Mouse (Mus musculus): ENCODE results near the gene Cdca4. TPM values are rescaled to one million over a fixed set of nuclear protein-coding genes. Genes with fewer than 3 reads are reported as not detected.

Gene Cdca4
- total RNA-seq, 2 experiments from 2014 or later, result 22.1 to 35.5 TPM

DNA sequence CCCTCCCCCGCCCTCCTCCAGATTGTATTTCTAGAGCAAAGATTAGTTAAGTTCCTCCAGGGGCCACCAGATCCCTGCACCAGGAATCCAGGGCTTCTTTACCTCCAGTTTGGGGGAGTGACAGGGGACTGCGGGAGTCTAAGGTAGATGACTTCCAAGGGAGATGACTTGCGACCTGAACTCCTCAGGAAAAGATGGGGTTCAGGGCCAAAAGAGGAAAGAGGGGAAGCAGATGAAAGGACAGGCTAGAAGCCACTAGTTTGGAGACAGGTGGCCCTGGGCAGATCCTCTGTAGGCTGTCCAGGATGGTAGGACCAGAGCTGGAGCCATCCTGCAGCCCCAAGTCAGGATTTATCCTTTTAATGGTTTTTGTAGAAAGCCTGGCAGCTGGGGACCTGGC, 26.3 kb downstream of the Cdca4 start:
- ATAC-seq (replicated peaks; ENCODE audit: low FRiP score, poor library complexity, severe bottlenecking), result no peak

DNA sequence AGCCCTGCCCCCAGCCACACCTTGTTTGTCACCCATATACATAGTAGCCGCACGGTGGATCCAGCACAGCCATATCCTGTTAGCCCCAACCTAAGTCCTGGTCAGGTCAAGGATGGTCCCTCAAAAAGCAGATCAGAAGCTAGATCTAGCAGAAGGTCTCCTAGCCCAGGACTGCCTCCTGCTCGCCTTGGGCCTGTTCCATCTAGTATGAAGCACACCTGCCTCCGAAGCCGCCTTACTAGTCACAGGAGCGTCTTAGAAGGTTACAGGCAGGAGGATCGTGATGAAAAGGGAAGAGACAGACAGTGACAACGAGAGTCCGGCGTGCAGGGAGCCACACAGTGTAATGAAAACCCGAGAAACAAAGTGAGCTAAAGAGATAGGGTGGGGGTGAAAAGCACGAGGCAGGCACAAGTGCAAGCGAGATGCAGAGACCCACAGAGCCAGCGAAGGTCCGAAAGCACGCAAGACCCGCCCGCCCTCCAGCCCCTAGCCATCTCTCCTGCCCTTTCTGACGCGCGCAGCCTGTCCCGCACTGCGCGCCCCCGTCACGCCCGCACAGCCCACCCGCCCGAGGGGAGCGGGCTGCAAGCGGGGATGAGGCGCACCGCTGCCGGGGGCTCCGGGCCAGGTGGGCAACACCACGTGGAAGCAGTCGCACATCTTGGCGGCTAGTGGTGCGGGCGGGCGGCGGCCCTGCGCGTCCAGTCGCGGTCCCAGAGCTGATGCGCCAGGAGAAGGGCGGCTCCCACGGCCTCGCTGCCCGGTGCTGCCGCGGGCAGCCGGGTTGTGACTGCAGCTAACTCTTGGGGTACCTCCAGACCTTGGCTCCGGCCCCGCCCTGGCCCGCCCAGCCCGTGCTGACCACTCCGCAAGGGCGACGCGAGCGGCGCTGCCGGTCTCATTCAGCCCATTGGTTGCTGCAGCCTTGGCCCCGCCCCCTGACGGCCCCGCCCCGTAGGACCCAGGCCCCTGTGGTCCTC, 27.1 kb downstream of the Cdca4 start, which contains the start of gene Ahnak2:
Ahnak2 (minus strand) TSS at position 794 of the 983 bp plus-strand sequence.
- no peak for ATAC-seq (replicated peaks; ENCODE audit: low FRiP score, poor library complexity, severe bottlenecking)

- peak; percentile 69 for ATAC-seq (replicated peaks; ENCODE audit: low FRiP score, poor library complexity, severe bottlenecking)
Observed at GRCm38 (mm10) chr12:112800476-112800875, 28.7 kb downstream of the Cdca4 start.

DNA sequence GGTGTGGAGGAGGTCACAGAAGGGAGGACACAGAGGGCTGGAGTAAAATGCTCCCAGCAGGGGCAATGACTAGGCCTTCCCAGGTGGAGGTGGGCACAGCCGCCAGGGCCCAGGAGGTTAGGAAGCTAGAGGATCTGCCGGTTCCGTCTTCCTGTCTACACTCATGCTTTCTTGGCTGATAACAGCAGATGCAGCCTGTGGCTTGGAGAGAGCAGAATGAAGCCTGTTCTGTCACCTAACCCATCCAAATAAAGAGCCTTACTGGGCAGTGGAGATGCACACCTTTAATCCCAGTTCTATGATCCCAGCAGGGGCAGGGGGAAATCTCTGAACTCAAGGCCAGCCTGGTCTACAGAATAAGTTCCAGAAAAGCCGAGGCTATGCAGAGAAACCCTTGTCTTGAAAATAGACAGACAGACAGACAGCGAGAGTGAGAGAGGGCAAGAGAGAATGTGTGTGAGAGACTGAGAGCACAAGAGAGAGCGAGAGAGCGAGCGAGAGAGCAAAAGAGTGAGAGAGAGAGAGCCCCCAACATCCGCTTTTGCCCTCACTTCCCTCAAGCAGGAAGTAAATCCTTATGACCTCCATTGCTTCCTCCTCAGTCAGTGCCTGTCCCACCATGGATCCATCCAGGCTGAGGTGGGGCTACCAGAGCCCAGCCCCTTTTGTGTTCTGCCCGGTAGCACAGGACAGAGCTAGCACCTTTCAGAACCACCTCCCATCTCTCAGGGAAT, 29.8 kb downstream of the Cdca4 start:
- ATAC-seq (replicated peaks; ENCODE audit: low FRiP score, poor library complexity, severe bottlenecking), result no peak

GRCm38 (mm10) chr12:112798716-112799115, 30.5 kb downstream of the Cdca4 start:
- ATAC-seq (replicated peaks; ENCODE audit: low FRiP score, poor library complexity, severe bottlenecking), result no peak

GRCm38 (mm10) chr12:112798332-112798681, 30.9 kb downstream of the Cdca4 start:
- ATAC-seq (replicated peaks; ENCODE audit: low FRiP score, poor library complexity, severe bottlenecking), result no peak

DNA sequence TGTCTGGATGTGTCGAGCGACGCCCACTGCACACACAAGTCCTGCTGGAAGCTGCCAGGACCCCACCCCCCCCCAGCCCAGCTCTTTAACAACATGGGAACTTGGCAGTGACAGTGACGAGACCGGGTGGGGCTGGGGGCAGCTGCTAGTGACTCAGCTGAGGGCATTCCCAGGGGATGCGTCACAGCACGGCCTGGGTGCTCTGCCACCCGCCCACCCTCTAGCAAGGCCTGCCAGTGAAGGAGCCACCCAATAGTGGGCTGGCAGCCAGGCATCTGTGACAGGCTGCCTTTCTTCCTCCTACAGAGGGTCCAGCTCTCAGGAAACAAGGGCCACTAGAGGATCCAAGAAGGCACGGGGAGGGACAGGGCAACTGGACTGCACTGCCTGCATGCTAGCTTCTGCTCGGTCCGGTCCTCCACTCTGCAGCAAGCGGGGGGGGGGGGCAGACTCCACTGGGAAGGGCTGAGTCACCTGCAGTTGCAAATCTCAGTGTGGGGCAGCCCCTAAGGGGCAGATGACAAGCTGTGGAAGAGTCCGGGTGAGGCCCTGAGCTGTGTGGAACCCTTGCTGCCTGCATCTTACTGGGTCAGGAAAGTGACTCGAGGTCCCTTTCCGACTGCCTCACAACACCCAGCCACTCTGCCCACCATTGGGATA, 31.4 kb downstream of the Cdca4 start:
- no peak for ATAC-seq (replicated peaks; ENCODE audit: low FRiP score, poor library complexity, severe bottlenecking)

- ATAC-seq (replicated peaks; ENCODE audit: low FRiP score, poor library complexity, severe bottlenecking), result no peak
Observed at GRCm38 (mm10) chr12:112796551-112797510, 32.4 kb downstream of the Cdca4 start.

DNA sequence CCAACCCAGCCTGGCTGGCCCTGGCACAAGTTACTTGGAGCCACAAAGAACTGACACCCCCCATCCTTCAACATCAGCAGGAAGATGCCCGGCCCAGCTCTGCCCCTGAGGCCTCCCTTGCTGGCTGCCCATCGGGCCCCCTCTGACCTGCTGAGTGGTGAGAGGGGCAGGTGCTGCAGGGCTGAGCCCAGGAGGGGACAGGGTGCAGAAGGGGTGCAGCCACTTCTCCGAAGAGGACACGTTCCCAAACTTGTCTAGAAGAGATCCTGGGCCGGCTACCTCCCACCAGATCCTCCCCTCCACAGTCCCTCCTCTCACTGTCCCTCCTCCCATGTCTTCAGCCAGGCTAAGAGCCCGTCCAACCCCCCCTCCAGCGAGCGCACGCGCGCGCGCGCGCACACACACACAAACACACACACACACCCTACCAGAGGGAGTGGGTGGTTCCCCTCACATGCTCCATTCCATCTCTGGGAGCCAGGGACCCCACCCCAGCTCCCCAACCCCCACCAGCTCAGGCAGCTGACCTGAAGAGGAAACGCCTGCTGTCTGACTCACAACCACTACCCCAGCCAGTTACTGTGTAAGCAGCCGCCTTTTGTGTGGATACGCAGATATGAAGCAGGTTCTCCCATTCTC, 33.6 kb downstream of the Cdca4 start:
- no peak for ATAC-seq (replicated peaks; ENCODE audit: low FRiP score, poor library complexity, severe bottlenecking)

DNA sequence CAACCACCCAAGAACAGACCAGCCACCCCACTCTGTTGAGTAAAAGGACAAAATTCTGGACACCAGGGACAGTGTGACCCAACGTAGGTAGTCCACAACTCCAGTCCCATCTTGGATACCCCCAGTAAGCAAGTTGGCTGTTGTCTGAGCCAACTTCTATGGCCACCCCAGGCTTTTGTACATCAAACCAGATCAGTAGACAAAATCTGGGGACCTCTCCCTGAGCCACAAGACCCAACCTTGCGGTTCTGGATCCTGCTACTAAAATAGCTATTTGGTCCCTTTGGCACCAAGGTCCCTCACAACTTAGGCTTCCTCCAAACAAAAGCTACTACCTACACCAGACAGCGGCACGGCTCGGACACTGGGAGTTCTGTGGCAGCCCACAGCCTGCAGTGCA, 34.2 kb downstream of the Cdca4 start:
- no peak for ATAC-seq (replicated peaks; ENCODE audit: low FRiP score, poor library complexity, severe bottlenecking)

GRCm38 (mm10) chr12:112794356-112794816, 34.8 kb downstream of the Cdca4 start:
- ATAC-seq (replicated peaks; ENCODE audit: low FRiP score, poor library complexity, severe bottlenecking), result no peak

DNA sequence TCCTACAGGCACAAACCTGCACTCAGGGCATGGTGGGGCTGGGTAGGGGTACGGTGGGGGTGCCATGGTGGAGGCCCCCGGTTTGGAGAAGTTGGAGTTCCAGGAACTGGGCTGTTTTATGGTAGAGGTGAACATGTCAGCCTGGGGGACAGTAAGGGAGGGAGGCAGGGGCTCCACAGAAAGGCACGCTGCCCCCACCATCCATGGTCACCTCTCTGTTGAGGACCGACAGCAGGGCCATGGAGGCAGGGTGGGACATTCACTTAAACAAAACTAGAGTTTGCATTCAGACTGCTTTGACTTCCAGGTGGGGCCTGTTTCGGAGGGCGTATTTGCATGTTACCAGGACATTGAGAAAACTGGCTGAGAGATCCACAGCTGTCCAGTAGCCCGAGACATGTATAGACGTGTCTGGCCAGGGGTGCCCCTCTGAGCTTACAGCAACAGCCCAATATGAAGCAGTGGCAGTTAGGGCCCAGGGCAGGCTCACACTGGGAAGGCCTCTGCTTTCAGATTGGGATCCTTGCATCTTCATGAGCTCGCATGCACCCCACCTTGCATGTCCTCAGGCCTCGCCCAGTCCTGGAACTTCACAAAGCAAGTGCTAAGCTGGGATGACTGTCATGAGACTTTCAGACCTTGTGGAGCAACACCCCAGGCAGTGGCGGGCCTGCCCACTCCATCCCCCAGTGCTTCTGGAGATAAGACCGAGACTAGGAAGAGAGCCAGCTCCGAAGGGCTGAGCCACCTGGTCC, 35.4 kb downstream of the Cdca4 start:
- ATAC-seq (replicated peaks; ENCODE audit: low FRiP score, poor library complexity, severe bottlenecking), result peak; percentile 43; the same call in 1 of the 2 replicates

- ATAC-seq (replicated peaks; ENCODE audit: low FRiP score, poor library complexity, severe bottlenecking), result no peak
Observed at GRCm38 (mm10) chr12:112791026-112791425, 38.2 kb downstream of the Cdca4 start.

DNA sequence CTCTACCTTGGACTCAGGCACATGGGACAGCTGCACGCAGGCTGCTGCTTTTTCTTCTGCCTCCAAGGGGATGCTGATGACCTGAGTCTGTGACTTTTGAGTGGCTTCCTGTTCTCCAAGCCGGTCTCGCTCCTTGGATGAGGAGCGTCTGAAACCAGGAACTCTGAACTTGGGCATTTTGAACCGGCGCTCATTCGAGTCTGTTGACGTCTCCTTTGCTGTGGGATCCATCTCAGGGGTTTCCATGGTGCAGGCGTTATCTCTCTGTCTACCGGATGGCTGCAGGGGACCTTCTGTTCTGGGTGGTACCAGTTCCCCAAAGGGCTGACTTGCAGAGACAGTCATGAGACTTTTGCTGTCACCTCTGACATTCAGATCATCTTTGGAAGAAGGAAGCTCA, 54.7 kb downstream of the Cdca4 start:
- no peak for ATAC-seq (replicated peaks; ENCODE audit: low FRiP score, poor library complexity, severe bottlenecking)

GRCm38 (mm10) chr12:112774026-112774425, 55.2 kb downstream of the Cdca4 start:
- ATAC-seq (replicated peaks; ENCODE audit: low FRiP score, poor library complexity, severe bottlenecking), result no peak

DNA sequence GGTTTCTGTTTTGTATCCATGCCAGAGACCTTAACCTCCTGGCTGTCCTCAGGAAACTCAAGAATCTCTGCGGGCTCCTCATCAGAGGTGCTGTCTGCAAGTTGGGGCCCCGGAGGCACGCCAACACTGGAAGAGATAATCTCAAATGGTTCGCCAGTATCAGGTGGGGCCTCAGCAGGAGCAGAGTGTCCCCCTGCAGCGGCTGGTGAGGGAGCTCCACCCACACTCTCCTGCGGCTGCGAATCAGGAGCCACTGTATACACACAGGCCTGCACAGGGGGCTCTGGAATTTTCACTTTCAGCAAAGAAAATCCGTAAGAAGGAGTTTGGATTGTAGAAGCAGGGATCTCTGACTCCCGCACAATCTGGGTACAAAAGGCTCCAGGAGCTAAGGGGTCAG, 55.9 kb downstream of the Cdca4 start:
- ATAC-seq (replicated peaks; ENCODE audit: low FRiP score, poor library complexity, severe bottlenecking), result no peak

DNA sequence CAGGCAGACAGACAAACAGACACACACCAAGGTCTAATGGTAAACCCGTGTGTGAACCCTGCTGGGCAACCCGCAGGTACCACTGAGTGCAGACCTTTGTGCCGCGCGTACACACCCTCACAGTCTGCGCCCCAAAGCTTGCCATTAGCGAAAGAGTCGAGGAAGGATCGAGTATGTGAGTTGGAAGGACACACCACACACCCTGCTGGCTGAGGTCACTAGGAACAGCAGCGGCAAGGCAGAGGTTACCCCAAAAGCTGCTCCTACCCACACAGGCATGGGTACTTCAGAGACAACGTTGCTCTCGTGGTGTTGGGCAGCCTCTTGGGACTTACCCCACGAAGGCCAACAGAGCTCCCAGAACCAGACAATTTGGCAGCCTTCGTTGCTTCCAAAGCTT, 56.9 kb downstream of the Cdca4 start:
- no peak for ATAC-seq (replicated peaks; ENCODE audit: low FRiP score, poor library complexity, severe bottlenecking)

- ATAC-seq (replicated peaks; ENCODE audit: low FRiP score, poor library complexity, severe bottlenecking), result no peak
Observed at GRCm38 (mm10) chr12:112770396-112770795, 58.8 kb downstream of the Cdca4 start.

All from erythroblast, adult 5-6 weeks (primary cell).